Mouse (Mus musculus): ENCODE data around the gene Rab36. TPM values are rescaled to one million over a fixed set of nuclear protein-coding genes. Genes with fewer than 3 reads are reported as not detected.

Gene Rab36
- polyA plus RNA-seq, 1 experiment from 2014 or later = 6.7 TPM

DNA sequence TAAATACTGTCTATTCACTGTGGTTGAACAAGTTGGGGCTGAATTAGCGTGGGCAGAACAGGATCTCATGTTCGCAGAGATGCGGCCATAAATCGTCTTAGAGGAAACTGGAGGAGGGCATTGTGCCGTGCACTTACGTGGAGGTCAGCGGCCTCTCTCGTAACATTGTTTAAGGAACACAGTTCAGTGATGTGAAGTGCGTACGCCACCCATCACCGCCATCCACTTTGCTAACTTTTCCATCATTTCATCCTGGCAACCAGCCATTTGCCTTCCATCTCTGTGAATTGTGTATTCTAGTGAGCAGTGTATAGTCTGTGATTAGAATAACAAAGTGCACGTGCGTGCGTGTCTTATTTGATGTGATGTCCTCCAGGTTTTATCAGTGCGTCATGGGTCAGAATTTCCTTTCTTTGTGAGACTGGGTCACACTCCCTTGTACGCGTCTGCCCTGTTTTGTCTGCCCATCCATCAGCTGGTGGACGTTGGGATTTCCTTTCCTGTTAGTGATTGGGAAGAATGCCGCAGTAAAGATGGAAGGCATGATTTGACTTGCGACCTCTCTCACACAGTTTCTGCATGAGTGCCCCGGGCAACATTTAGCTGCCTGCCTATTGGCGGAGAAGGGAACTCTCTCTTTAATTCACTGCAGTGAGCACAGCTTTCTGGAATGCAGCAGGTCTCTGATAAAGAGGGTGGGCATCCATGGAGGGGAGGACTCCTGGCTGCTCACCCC is 56.6 kb downstream of the Rab36 start:
- peak; percentile 42; the same call in 1 of the 2 replicates for ATAC-seq (ENCODE audit: low read depth)
- WGBS = 51% methylated on average over 22 of the region's 22 CpGs
- H3K9ac ChIP-seq (ENCODE audit: low read depth, low read length) = no peak overlapping the region
- no peak overlapping the region for H3K4me3 ChIP-seq (ENCODE audit: low read depth, low read length)
- H3K27me3 ChIP-seq (replicated peaks; ENCODE audit: control insufficient read depth, insufficient read depth, low read length) = no peaks in the 10 kb centered on the region
- H3K9me3 ChIP-seq (ENCODE audit: control insufficient read depth, low read length) = no peaks in the 10 kb centered on the region
- H3K4me1 ChIP-seq (ENCODE audit: control insufficient read depth, insufficient read depth, low read length) = 0 out of 2 replicates have a peak, but pooled peaks cover 6% of the 10 kb centered on the region
- H3K4me2 ChIP-seq (ENCODE audit: low read depth, low read length) = no peak overlapping the region
- no peak overlapping the region for H3K27ac ChIP-seq (replicated peaks; ENCODE audit: low read depth, low read length)
- no peaks in the 10 kb centered on the region for H3K36me3 ChIP-seq (ENCODE audit: control insufficient read depth, insufficient read depth, low read length)
- peak; percentile 68 for DNase-seq (ENCODE audit: low spot score)

GRCm38 (mm10) chr10:75094338-75094737 is 57.5 kb downstream of the Rab36 start:
- DNase-seq (ENCODE audit: low spot score) (no peak), ATAC-seq (ENCODE audit: low read depth) (no peak)
- Histone ChIP-seq H3K4me1 (ENCODE audit: control insufficient read depth, insufficient read depth, low read length) (0 out of 2 replicates have a peak, but pooled peaks cover 11% of the 10 kb centered on the region), H3K27ac (replicated peaks; ENCODE audit: low read depth, low read length) (no peak overlapping the region), H3K36me3 (ENCODE audit: control insufficient read depth, insufficient read depth, low read length) (no peaks in the 10 kb centered on the region), H3K27me3 (replicated peaks; ENCODE audit: control insufficient read depth, insufficient read depth, low read length) (no peaks in the 10 kb centered on the region), H3K4me3 (ENCODE audit: low read depth, low read length) (no peak overlapping the region), H3K9ac (ENCODE audit: low read depth, low read length) (no peak overlapping the region), H3K9me3 (ENCODE audit: control insufficient read depth, low read length) (no peaks in the 10 kb centered on the region), H3K4me2 (ENCODE audit: low read depth, low read length) (no peak overlapping the region)
- WGBS = 96% methylated on average over 1 of the region's 1 CpGs

GRCm38 (mm10) chr10:75095216-75095615 is 58.4 kb downstream of the Rab36 start:
- H3K4me1 ChIP-seq (ENCODE audit: control insufficient read depth, insufficient read depth, low read length) = peaks cover 13% of the 10 kb centered on the region; the same call in 1 of the 2 replicates
- H3K27ac ChIP-seq (replicated peaks; ENCODE audit: low read depth, low read length) = no peak overlapping the region
- no peak overlapping the region for H3K4me3 ChIP-seq (ENCODE audit: low read depth, low read length)
- DNase-seq (ENCODE audit: low spot score) (no peak), ATAC-seq (ENCODE audit: low read depth) (no peak)
- no peaks in the 10 kb centered on the region for H3K36me3 ChIP-seq (ENCODE audit: control insufficient read depth, insufficient read depth, low read length)
- H3K27me3 ChIP-seq (replicated peaks; ENCODE audit: control insufficient read depth, insufficient read depth, low read length) = no peaks in the 10 kb centered on the region
- H3K9ac ChIP-seq (ENCODE audit: low read depth, low read length) = no peak overlapping the region
- H3K9me3 ChIP-seq (ENCODE audit: control insufficient read depth, low read length) = no peaks in the 10 kb centered on the region
- H3K4me2 ChIP-seq (ENCODE audit: low read depth, low read length) = no peak overlapping the region
- WGBS = 97% methylated on average over 7 of the region's 7 CpGs

- peak; percentile 78; the same call in 1 of the 2 replicates for ATAC-seq (ENCODE audit: low read depth)
- DNase-seq (ENCODE audit: low spot score) = peak; percentile 61
- H3K36me3 ChIP-seq (ENCODE audit: control insufficient read depth, insufficient read depth, low read length) = no peaks in the 10 kb centered on the region
- H3K4me2 ChIP-seq (ENCODE audit: low read depth, low read length) = no peak overlapping the region
- H3K9ac ChIP-seq (ENCODE audit: low read depth, low read length) = no peak overlapping the region
- no peaks in the 10 kb centered on the region for H3K9me3 ChIP-seq (ENCODE audit: control insufficient read depth, low read length)
- no peak overlapping the region for H3K27ac ChIP-seq (replicated peaks; ENCODE audit: low read depth, low read length)
- H3K4me3 ChIP-seq (ENCODE audit: low read depth, low read length) = no peak overlapping the region
- H3K27me3 ChIP-seq (replicated peaks; ENCODE audit: control insufficient read depth, insufficient read depth, low read length) = no peaks in the 10 kb centered on the region
- peaks cover 18% of the 10 kb centered on the region; the same call in 1 of the 2 replicates for H3K4me1 ChIP-seq (ENCODE audit: control insufficient read depth, insufficient read depth, low read length)
- 27% methylated on average over 10 of the region's 10 CpGs for WGBS
These were observed 61.8 kb downstream of the Rab36 start for GRCm38 (mm10) chr10:75098446-75099183.

- 68% methylated on average over 7 of the region's 7 CpGs for WGBS
- peaks cover 33% of the 10 kb centered on the region for H3K4me1 ChIP-seq (ENCODE audit: control insufficient read depth, insufficient read depth, low read length)
- H3K4me2 ChIP-seq (ENCODE audit: low read depth, low read length) = no peak overlapping the region
These were observed 63.4 kb downstream of the Rab36 start for GRCm38 (mm10) chr10:75100298-75100697.

GRCm38 (mm10) chr10:75103502-75103901 is 66.6 kb downstream of the Rab36 start:
- H3K9me3 ChIP-seq (ENCODE audit: control insufficient read depth, low read length) = no peaks in the 10 kb centered on the region
- H3K36me3 ChIP-seq (ENCODE audit: control insufficient read depth, insufficient read depth, low read length) = no peaks in the 10 kb centered on the region
- no peak for ATAC-seq (ENCODE audit: low read depth)
- no peak for DNase-seq (ENCODE audit: low spot score)
- WGBS = 77% methylated on average over 2 of the region's 2 CpGs
- H3K27ac ChIP-seq (replicated peaks; ENCODE audit: low read depth, low read length) = no peak overlapping the region
- H3K27me3 ChIP-seq (replicated peaks; ENCODE audit: control insufficient read depth, insufficient read depth, low read length) = no peaks in the 10 kb centered on the region
- no peak overlapping the region for H3K9ac ChIP-seq (ENCODE audit: low read depth, low read length)
- H3K4me1 ChIP-seq (ENCODE audit: control insufficient read depth, insufficient read depth, low read length) = peaks cover 52% of the 10 kb centered on the region
- H3K4me3 ChIP-seq (ENCODE audit: low read depth, low read length) = no peak overlapping the region
- H3K4me2 ChIP-seq (ENCODE audit: low read depth, low read length) = no peak overlapping the region

More at GRCm38 (mm10) chr10:75100298-75100697, 63.4 kb downstream of the Rab36 start:
- ATAC-seq (ENCODE audit: low read depth) (no peak; the same call in 1 of the 2 replicates), DNase-seq (ENCODE audit: low spot score) (peak; percentile 67)
- Histone ChIP-seq H3K27me3 (replicated peaks; ENCODE audit: control insufficient read depth, insufficient read depth, low read length) (no peaks in the 10 kb centered on the region), H3K27ac (replicated peaks; ENCODE audit: low read depth, low read length) (peak overlapping the region; percentile 29; the same call in 1 of the 2 replicates), H3K9ac (ENCODE audit: low read depth, low read length) (no peak overlapping the region), H3K9me3 (ENCODE audit: control insufficient read depth, low read length) (no peaks in the 10 kb centered on the region), H3K4me3 (ENCODE audit: low read depth, low read length) (no peak overlapping the region), H3K36me3 (ENCODE audit: control insufficient read depth, insufficient read depth, low read length) (no peaks in the 10 kb centered on the region)

Other genes starting within 250 kb of the Rab36 start
- gene Gnaz, start 69.9 kb upstream of the Rab36 start, polyA plus RNA-seq (2014; fragmentation: Nextera tagmentation; extraction: Ambion mirVana) = 3.8 and 4.2 TPM in 2 replicates
- 0.39 and 2.4 TPM in 2 replicates for gene Rsph14, start 4.5 kb upstream of the Rab36 start, polyA plus RNA-seq (2014; fragmentation: Nextera tagmentation; extraction: Ambion mirVana)
- gene Bcr, start 23.5 kb downstream of the Rab36 start, polyA plus RNA-seq (2014; fragmentation: Nextera tagmentation; extraction: Ambion mirVana) = 6.7 and 8.1 TPM in 2 replicates
- 20.3 and 24.7 TPM in 2 replicates for gene Specc1l, start 175.0 kb downstream of the Rab36 start, polyA plus RNA-seq (2014; fragmentation: Nextera tagmentation; extraction: Ambion mirVana)